Mouse (Mus musculus) thymus, adult 2 months (tissue): Measurements from ENCODE around the gene Hspbap1. TPM values are rescaled to one million over a fixed set of nuclear protein-coding genes. Genes with fewer than 3 reads are reported as not detected.

Source experiments
- DNase-seq: peaks from one replicate; pipeline ENCODE4 v3.0.0; 2021
- H3K27ac ChIP-seq: fragments of 200-500 bp; 2 replicates; pipeline ENCODE4 v1.5.1; 2012; ENCODE audit warnings: low read length, control low read depth; ENCODE audit not compliant: control insufficient read depth, insufficient read depth
- H3K27me3 ChIP-seq: fragments of 200-500 bp; 2 replicates; pipeline ENCODE4 v1.6.1; 2012; ENCODE audit warnings: mild to moderate bottlenecking, low read length, moderate library complexity, mixed read lengths; ENCODE audit not compliant: control insufficient read depth, insufficient read depth
- H3K36me3 ChIP-seq: fragments of 200-500 bp; 2 replicates; pipeline ENCODE4 v1.6.1; 2012; ENCODE audit warnings: mild to moderate bottlenecking, low read length, moderate library complexity; ENCODE audit not compliant: control insufficient read depth, insufficient read depth
- H3K4me1 ChIP-seq: fragments of 200-500 bp; replicated peaks from 2 replicates; pipeline ENCODE4 v1.6.1; 2012; ENCODE audit warnings: low read length; ENCODE audit not compliant: control insufficient read depth, insufficient read depth
- H3K4me3 ChIP-seq: fragments of 200-500 bp; 2 replicates; pipeline ENCODE4 v1.5.1; 2012; ENCODE audit warnings: mild to moderate bottlenecking, low read length, control low read depth, moderate library complexity; ENCODE audit not compliant: control insufficient read depth, insufficient read depth
- CTCF ChIP-seq: fragments of 200-500 bp; IDR thresholded peaks from 2 replicates; pipeline ENCODE4 v1.5.1; 2012; ENCODE audit warnings: mild to moderate bottlenecking, control low read depth, low read length, moderate library complexity, borderline replicate concordance; ENCODE audit not compliant: control insufficient read depth, poor library complexity, insufficient read depth; ENCODE audit errors: extremely low read depth
- POLR2A ChIP-seq: fragments of 200-500 bp; IDR thresholded peaks from 2 replicates; pipeline ENCODE4 v1.6.1; 2012; ENCODE audit warnings: mild to moderate bottlenecking, low read length, control low read depth, moderate library complexity; ENCODE audit not compliant: control insufficient read depth, poor library complexity, insufficient read depth; ENCODE audit errors: extremely low read depth
- WGBS: fragments of 180-500 bp; shearing (Covaris S2); methylation state at CpG from one replicate; pipeline ENCODE4 v1.1.7; 2018; 5-methylcytosine and 5-hydroxymethylcytosine counted together
- polyA plus RNA-seq: library from polyadenylated mRNA; depleted of rRNA; stranded (reverse); fragments of >200 nt; gene quantifications from 2 replicates; pipeline ENCODE4 v1.2.3, GENCODE M21; 2012

The Hspbap1 gene
- polyA plus RNA-seq, 1 experiment = 16.0 TPM

- Histone ChIP-seq H3K4me3 (no peak overlapping the region), H3K4me1 (peaks cover 39% of the 10 kb centered on the region), H3K36me3 (no peaks in the 10 kb centered on the region), H3K27ac (no peak overlapping the region), H3K27me3 (no peaks in the 10 kb centered on the region)
- 96% methylated on average over 7 of the region's 7 CpGs for WGBS
- no peak for DNase-seq
- TF ChIP-seq POLR2A = no peak
- no peak for TF ChIP-seq CTCF
Observed at GRCm38 (mm10) chr16:35738096-35738767, 31.9 kb upstream of the Hspbap1 start.

- WGBS = 22% methylated on average over 1 of the region's 1 CpGs
- TF ChIP-seq CTCF = no peak
- TF ChIP-seq POLR2A = no peak
Observed at GRCm38 (mm10) chr16:35739548-35739947, 30.6 kb upstream of the Hspbap1 start.

GRCm38 (mm10) chr16:35740357-35740756 is 29.8 kb upstream of the Hspbap1 start:
- H3K36me3 ChIP-seq = no peaks in the 10 kb centered on the region

More at GRCm38 (mm10) chr16:35739548-35739947, 30.6 kb upstream of the Hspbap1 start:
- no peak overlapping the region for H3K4me3 ChIP-seq
- H3K36me3 ChIP-seq = no peaks in the 10 kb centered on the region
- no peak for DNase-seq
- H3K27me3 ChIP-seq = no peaks in the 10 kb centered on the region
- no peak overlapping the region for H3K27ac ChIP-seq
- H3K4me1 ChIP-seq = peaks cover 41% of the 10 kb centered on the region

GRCm38 (mm10) chr16:35740943-35741342 is 29.2 kb upstream of the Hspbap1 start:
- TF ChIP-seq POLR2A = no peak
- TF ChIP-seq CTCF = no peak
- 86% methylated on average over 6 of the region's 6 CpGs for WGBS
- Histone ChIP-seq H3K27ac (peak overlapping the region; percentile 44), H3K36me3 (no peaks in the 10 kb centered on the region), H3K4me3 (no peak overlapping the region), H3K27me3 (no peaks in the 10 kb centered on the region), H3K4me1 (peaks cover 50% of the 10 kb centered on the region)
- DNase-seq = no peak

More at GRCm38 (mm10) chr16:35740357-35740756, 29.8 kb upstream of the Hspbap1 start:
- DNase-seq = no peak
- no peak overlapping the region for H3K4me3 ChIP-seq
- WGBS = 98% methylated on average over 12 of the region's 12 CpGs
- H3K4me1 ChIP-seq = peaks cover 47% of the 10 kb centered on the region
- H3K27me3 ChIP-seq = no peaks in the 10 kb centered on the region
- no peak overlapping the region for H3K27ac ChIP-seq
- TF ChIP-seq CTCF = no peak
- no peak for TF ChIP-seq POLR2A

- no peak overlapping the region for H3K27ac ChIP-seq
- no peaks in the 10 kb centered on the region for H3K27me3 ChIP-seq
- 20% methylated on average over 5 of the region's 5 CpGs for WGBS
- DNase-seq = peak; percentile 55
- H3K4me3 ChIP-seq = no peak overlapping the region
- peaks cover 54% of the 10 kb centered on the region for H3K4me1 ChIP-seq
- H3K36me3 ChIP-seq = no peaks in the 10 kb centered on the region
- TF ChIP-seq CTCF (no peak), POLR2A (no peak)
Observed at GRCm38 (mm10) chr16:35741621-35742020, 28.6 kb upstream of the Hspbap1 start.

- Histone ChIP-seq H3K36me3 (no peaks in the 10 kb centered on the region), H3K27ac (peak overlapping the region; percentile 86), H3K4me3 (no peak overlapping the region), H3K27me3 (no peaks in the 10 kb centered on the region), H3K4me1 (peaks cover 52% of the 10 kb centered on the region)
- DNase-seq = peak; percentile 36
- 14% methylated on average over 12 of the region's 12 CpGs for WGBS
- no peak for TF ChIP-seq CTCF
- TF ChIP-seq POLR2A = no peak
Observed at GRCm38 (mm10) chr16:35742251-35742937, 27.8 kb upstream of the Hspbap1 start.
